Mouse (Mus musculus) heart, adult 8-10 months (tissue): ENCODE measurements around the gene Pde10a. TPM values are rescaled to one million over a fixed set of nuclear protein-coding genes. Genes with fewer than 3 reads are reported as not detected.

Experiments used
- DNase-seq: peaks from one replicate; pipeline ENCODE4 v3.0.0; 2022; ENCODE audit warnings: low spot score
- total RNA-seq, 4 experiments: library from RNA; stranded (reverse); gene quantifications; 2 replicates each; pipeline ENCODE4 v1.2.4; 2022

Pde10a gene
- total RNA-seq, 4 experiments from 2014 or later = 1.8 to 3.6 (median 2.8) TPM

DNA sequence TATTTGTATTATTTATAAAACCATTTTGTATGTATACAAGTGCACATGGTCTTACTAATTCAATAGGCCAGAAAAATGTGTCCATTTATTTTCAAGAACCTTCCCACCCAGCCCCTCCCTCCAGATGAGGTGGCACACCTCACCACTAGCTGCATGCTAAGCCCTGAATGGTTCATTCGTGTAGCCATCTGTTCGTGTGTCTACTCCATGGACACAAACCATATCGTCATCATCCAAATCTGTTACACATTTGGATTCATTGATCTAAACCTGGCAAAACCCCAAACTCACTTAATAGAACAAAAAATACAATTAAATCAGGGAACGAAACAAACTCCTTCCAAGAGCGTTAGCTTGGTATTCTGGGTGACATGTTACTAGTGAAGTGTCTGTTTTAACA, 435.9 kb downstream of the Pde10a start:
- DNase-seq = no peak

DNA sequence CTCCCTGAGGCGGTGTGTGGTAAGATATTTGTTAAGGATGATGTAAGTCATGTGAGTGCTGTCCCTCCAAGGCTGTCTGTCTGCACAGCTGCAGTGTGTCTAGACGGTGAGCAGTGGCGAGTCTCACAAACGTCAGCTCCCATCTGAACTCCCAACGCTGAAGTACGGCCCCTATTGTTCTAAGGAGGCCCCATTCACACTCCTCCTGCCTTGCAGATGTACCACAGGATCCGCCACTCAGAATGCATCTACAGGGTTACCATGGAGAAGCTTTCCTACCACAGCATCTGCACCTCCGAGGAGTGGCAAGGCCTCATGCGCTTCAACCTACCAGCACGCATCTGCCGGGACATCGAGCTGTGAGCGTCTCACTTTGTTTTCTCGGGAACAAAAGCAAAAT, 436.5 kb downstream of the Pde10a start:
- DNase-seq = no peak

DNA sequence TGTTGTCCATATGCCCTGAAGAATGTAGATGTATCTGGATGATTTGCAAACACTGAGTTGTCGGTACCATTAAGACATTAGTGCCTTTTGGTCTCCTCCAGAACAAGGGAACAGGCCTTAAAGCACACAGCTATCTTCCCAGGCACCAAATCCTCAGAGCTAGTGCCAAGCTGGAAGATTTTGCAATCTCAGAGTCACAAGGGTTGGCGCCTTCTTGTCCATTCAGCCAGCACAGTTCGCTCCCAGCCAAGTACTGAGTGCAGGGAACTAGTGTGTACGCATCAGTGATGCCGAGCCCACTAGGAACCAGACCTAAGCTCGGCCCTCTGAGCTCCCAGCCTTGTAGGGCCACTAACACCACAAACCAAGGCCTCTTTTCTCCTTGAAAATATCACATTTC, 440.0 kb downstream of the Pde10a start:
- peak; percentile 13 for DNase-seq

DNA sequence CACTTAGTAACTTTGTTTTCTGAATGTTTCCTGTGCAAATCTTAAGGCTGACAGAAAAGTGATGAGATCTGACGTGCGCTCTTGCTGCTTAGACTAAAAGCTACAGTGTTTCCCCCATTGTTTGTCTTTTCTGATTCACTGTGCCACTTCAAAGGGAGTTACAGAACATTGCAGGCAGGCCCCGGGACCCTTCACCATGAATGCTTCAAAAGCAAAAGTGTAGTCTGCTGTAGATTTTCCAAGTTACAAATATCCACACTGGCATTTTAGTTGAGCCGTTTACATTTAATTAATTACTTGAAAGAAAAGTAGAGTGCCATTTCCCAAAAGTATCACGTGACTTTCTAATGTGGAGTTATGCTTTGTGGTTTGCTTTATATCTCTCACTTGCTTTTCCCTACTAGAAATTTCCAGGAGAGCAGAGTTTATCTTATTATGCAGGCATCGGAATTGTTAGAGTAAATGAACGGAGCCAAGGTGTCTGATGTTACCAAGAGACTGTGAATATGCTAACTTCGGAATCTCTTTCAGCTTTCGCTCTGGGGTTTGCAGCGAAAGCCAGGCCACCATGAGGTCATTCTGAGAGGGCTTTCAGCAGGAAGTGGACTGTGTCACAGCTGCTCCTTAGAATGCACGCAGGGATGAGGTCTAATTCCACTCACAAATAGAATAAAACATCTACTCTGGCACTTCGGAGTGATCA, 447.1 kb downstream of the Pde10a start:
- no peak for DNase-seq

DNA sequence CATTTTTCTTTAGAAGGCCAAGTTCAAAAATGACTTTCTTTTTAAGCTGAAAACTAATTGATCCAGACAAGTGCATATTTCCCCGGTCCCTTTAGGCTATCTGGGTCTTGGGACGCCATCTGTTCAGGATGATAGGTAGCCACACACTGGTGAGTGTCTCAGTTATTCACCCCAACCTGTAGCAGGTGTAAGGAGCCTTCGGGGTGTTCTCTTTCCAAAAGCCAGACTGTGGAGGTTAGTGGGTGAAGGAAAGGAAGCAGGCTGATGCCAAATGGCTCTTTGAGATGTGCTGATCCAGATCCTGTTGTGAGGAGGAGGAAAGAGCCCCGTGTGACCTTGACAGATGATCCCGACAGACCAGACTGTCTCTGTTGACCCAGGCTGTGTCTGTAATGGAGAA, 448.2 kb downstream of the Pde10a start:
- no peak for DNase-seq

DNA sequence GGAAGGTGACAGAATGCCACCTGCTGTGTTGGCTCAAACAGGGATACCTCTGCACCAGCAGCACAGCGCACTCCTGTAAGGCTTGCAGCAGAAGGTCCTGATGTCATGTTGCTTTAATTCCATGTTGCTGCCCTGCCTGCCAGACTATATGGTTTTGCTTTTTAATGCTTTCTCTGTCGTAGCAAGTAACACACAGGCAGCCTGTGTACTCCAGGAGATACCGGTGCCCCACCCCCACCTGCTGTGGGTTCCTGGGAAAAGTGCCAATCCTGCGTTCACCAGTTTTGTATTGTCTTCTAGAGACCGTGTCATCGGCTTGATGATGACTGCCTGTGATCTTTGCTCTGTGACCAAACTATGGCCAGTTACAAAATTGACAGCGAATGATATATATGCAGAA, 449.3 kb downstream of the Pde10a start:
- no peak for DNase-seq

DNA sequence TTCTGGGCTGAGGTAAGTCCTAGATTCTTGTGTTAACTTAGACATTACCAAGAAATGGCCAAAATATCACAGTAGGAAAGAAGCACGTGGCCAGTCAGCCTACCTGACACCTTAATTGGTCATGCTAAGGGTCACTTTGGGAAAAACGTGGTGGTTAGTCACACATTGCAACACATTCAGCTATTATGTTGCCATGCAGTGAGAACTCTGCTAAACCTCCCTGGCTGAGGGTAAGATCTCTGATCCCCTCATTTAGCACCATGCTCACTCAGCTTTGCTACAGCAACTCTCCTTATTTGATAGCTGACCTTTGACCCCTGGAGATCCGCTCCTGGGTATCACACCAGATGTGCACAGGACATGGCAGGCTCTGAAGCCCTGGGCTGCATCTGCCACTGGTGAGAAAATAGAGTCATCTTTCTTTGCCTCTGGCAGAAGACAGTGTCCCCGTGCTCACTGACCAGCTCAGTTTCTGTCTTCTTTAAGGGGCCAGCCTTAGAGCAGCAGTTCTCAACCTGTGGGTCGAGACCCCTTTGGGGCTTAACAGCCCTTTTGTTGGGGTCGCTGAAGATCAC, 449.7 kb downstream of the Pde10a start:
- DNase-seq = no peak

DNA sequence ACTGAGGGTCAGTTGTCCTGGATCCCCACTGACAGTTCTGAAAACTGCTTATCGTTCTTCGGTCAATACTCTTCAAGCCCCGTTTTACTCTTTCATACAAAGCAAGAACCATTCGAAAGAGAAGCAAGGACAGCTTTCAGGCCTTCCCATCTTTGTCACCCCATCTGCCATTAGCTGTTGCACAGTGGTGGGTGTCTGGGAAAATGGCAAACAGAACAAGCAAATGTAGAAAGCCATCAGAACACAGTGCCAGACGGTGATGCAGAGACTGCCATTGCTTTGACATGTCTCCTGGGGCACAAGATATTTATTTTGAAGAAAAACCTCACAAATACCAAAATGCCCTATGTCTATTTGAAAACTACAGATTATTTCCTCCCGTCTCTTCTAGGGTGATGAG, 451.6 kb downstream of the Pde10a start:
- DNase-seq = no peak

DNA sequence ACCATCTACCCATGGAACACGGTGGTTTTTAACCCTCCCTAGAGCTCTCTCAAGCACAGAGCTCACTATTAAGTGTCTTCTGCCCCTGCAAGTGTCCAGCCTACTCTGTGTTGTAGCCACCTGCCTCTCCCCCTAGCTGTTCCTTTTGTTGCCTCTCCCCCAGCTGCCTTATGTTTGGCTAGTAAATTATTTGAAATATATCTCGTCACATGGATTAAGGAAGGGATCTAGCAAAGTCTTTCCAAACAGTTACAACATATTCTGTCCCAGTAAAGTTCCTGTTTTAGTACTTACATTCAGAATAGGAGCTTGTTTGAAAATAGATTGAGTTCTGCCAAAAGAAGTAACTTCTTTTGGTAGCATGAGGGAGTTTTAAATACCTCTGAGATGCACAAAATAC, 452.1 kb downstream of the Pde10a start:
- DNase-seq = no peak

DNA sequence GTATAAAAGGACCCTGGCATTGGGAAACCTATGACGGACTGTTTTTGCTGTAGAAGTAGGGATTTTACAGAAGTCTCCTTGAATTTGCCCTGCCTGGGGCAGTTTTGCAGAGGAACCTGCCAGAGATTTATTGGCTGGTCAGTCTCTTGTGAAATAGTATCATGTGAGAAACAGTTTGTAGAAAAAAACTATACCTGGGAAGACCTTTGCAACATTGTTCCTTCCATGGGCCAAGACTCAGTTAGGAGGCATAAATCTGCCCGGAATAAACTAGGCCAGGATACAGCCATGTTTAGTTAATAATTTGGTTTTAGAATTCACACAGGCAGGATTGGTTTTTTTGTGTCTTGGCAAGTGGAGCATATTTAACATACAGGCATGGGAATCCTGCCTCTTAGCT, 458.4 kb downstream of the Pde10a start:
- no peak for DNase-seq

DNA sequence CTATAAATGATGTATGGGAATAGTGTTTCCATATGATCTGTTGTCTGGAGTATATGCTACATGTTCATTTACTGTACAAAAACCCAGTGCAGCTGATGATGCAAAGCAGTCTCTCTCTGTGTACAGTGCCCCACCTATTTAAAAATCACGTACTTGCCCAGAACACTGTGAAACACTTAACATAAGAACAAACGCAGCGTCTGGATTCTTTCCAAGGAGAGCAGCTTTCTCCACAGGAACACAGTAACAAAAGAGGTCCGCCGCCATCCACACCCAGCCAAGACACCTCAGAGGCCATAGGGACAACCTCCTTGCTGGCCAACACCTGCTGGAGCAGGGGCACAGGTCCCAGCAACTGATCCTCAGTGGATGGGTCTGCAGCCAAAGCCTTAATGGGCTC, 460.5 kb downstream of the Pde10a start:
- no peak for DNase-seq

DNA sequence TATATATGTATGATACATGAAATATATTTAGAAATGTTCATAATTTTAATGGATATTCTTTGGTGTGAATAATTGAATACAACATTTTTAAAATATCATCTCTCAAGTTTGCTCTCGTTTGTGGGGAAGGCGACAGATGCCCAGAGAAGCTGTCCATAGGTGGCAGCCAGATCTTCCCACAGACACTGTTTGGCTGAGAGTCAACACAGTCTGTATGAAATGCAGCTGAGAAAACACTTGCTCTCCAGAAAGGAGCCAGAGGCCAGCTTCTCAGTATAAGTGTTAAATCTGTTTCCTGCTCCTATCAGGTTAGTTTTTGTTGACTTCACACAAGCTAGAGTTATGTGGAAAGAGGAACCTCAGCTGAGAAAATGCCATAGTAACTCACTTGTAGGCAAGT, 461.4 kb downstream of the Pde10a start:
- no peak for DNase-seq

DNA sequence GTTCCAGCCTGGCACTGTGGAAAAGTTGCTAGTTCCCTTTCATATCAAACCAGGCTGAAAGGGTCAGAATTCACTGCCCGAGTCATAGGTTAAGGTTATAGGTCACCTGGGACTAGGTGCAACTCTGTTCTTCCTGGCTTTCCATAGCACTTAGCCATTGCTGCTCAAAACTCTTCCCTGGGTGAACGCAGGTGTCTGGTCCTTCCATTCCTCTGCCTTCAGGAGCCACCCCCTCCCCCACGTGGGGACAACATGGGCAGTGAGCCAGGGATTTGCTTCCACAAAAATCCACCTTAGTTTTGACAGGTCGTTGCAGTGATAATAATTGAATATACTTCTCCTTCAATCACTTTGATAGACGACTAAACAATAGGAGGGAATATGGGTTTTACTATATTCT, 462.2 kb downstream of the Pde10a start:
- no peak for DNase-seq

DNA sequence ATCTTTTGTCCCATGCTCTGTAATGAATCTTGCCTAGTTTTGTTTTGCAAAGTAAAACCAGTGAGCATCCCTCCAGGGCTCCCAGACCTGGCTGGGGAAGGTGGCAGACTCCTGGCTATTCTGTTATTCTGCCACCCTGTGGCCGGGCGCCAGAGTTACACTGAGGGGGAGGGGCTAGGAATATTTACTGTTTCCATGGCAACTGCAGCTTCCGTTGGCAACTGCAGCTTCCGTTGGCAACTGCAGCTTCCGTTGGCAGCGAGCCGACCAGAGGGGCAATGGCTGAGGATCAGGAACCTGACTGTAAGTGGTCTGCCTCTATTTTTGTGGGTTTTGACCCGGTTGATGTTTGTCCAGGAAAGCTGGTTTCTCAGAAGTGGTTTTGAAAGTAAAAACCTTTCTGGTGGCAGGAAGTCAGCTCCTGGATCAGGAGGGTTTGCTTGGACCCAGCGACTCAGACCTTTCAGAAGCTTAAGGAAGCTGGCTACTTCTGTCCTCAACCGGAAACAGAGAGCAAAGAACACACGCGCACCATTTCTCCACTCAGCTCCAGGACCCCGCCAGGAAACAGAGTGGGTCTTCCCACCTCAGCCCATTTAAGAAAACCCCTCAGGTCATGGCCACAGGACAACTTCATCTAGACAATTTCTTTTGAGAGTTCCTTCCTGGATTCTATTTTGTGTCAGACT, 463.1 kb downstream of the Pde10a start, which contains the start of gene 1700010I14Rik:
Gene 1700010I14Rik, plus strand, starts transcription at position 215 of the 689 bp plus-strand sequence.
- DNase-seq = peak; percentile 79

DNA sequence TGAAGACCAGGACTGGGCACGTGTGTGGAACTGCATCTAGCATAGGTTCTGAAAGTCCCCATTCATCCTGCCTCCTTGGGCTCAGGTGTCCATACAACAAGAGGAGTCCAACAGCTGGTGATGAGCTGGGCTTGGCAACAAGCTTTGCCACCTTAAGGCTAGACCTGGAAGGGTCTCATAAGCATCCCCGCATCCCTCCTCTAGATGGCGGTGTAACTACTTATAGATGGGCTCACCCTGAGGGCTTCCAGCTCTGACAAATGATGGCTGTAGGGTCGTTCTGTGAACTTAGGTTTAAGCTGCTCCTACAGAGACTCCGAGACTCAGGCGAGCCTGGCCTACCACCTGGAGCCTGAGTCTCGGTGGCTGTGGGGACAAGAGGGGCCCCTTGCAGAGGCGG, 466.0 kb downstream of the Pde10a start:
- DNase-seq = no peak

DNA sequence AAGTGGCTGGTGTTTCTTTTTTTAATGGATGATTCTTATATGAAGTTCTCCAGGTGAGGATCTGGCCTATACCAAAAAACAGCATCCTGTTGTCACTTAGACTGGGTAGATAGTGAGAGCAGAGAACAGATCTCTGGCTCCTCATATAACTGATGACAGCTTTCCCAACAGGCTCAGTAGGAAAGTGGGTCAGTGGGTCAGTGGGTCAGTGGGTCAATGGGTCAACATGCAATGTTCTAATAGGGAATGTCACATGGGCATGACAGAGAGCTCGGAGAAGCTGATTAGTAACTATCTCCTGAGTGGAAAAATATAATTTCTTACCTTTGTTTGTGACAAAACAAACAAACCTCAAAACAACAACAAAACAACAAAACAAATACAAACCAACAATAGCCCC, 470.2 kb downstream of the Pde10a start:
- DNase-seq = no peak

DNA sequence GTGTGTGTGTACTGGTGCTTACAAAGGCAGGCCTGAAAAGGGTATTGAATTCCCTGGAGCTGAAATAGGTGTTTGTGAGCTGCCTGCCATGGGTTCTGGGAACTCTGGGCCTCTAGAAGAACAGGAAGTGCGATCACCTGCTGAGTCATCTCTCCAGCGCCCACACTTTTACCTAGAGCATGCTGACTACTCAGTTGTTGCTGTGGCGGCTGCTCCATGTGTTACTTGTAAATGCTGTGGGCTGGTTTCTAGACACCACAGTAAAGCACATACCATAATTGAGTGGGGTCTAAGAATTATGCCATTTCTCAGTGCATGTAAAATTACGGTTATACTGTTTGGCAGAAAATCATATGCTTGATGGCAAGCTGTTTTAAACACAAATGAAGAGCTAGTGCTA, 477.3 kb downstream of the Pde10a start:
- no peak for DNase-seq

DNA sequence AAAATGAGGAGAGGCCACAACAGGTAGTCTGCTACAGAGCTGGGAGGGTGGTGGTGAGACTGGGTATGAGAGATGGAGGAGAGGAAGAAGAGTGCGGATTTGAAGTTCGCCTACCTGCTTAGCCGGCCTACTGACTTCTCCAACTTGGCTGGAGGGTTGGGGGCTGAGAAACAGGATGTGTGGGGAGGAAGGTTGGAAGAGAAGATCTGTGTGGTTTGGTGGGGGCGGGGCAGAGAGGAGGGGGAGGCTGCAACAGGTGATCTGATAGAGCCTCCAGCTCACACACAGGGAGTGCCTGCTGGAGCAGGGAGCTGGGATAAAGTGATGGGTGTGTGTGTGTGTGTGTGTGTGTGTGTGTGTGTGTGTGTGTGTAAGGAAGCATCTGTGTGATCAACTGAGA, 479.3 kb downstream of the Pde10a start:
- DNase-seq = no peak

DNA sequence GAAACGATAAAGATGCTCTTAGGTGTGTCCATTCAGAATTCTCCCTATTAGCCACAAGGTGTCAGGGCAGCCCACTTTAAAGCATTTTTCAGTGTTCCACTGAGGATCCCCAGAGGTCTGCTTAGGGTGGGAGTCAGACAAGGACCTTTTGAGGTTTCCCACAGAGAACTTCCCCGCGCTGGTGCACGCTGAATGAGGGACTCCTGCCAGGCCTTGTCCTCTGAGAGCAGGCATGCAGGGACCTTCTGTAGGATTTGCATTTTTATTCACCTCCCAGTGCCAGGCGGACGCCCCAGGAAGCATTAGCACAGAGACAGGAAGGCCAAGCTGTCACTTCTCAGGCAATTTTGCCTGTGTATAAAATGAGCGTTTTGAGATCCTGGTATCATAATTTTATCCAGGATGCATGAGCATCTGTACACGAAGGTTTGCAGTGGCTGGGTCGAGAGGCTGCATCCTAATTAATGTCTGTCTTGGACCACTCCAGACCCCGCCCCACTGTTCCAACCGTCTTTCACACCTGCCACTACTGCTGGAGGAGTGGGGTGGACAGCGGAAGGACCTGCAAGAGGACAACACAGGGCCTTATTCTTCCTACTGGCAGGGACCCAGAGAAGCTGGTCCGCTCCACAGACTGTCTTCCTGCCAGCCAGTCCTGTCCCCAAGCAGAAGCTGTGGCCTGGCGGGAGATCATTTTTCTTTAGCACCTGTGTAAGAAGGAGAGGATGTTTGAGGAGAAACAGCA, 498.2 kb downstream of the Pde10a start:
- no peak for DNase-seq

DNA sequence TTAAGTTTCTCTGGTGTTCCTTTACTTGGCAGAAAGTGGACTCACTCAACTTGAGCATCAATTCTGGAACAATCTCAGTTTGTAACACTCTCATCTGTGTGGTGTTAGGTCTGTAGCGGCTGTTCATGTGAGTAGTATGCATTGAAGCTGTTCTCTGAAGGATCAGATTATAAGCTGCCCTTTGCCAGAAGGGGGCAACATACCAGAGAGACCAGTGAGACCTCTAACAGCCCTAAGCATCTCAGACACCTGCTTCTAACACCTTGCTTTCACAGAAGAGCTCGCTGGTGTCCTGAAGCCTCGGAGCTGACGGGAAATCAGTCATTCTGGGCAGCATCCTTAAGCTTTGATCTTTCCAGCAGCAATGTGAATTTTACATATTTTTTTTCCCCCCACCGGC, 505.0 kb downstream of the Pde10a start:
- no peak for DNase-seq

DNA sequence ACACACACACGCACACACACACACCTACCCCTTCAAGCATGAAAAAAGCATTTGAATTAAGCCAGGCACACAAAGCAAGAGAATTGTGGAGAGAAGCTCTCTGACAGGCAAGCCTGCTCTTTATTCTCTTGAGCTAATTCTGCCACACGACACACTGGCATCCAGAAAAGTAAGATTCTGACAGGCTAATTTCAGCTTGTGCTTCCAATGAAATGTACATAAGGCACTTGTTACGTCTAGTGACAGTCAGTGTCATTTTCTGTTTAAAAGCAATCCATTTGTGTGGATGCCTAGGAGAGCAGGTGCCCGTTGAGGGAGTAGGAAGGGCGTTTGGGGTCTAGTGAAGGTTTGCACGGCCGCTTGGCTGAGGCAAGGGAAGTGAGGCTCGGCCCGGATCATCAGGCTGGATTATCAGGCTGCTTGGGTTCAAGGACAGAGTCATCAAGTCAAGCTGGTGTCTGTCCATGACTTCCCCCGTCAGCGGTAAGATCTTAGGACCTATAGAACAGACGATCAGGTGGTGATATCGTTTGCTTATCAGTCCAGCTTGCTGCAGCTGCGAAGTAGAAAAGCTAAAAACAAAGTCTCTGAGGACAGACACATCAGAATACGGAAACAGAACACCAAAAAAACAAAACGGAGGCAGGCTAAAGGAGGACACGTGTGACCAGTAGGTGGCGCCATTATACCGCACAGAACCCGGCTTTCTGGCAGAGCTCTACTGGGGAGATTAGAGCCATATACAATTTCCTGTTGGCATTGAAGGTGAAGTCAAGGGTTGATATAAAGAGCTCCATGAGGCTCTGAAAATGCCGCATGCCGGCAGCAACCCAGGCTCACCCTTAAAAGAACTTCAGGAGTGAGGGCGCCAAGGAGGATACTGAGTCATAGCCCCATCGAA, 506.3 kb downstream of the Pde10a start:
- DNase-seq = peak; percentile 75
